Mouse (Mus musculus) right cerebral cortex, postnatal 10 days (tissue): ENCODE measurements around the gene Atp10a.

Experiments
- DNase-seq, 2 experiments: peaks; one replicate each; pipeline ENCODE4 v3.0.0; 2021; ENCODE audit warnings: low spot score in 2 of 2

Gene Atp10a

DNA sequence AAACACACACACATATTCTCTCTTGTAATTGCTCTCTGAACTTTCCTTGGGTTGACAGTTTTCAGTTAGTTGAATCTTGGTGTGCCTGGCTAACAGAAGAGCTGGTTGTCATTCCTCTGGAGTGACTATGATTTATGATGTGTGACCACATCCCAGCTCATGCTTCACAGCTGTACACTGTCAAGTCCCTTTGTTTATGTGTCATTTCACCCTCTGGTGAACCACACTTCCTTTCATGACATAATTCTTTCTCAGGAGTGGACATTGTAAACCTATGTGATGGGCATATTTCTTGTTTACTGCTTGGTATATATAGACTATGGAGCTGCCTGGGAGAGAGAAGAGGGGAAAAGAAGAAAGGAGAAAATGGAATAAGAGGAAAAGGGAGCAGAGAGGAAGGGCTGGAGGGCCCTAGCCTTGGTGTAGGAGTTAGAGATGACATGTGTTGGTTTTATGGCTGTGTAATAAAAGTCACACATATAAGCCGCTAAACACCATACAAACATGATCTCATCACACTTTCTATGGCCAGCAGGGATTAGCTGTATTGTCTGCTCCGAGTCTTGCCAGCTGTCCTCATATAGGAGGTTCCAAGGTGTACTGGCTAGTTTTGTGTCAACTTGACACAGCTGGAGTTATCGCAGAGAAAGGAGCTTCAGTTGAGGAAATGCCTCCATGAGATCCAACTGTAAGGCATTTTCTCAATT is 81.0 kb downstream of the Atp10a start:
- DNase-seq = no peak

- no peak for DNase-seq
Measured at GRCm38 (mm10) chr7:58740196-58740595, 84.2 kb downstream of the Atp10a start.

DNA sequence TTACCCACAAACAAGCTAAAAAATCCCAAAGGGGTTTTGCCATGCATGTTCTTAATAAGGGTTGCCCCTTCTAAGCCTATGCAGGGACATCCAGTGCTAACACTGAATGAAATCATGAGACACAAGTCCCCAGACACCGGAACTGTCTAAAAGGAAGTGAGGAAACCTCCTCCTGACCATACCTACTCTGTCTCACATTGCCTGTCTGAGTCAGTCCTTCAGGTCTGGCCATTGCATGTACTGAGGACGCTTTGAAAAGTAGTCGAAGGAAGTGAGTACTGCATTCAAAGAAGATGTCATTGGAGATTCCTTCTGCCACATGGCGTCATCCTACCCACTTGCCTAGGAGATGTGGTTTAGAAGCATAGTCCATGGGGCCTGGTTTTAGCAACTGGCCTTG is 84.9 kb downstream of the Atp10a start:
- no peak for DNase-seq

- DNase-seq = no peak
Measured at GRCm38 (mm10) chr7:58742009-58742408, 86.0 kb downstream of the Atp10a start.

DNA sequence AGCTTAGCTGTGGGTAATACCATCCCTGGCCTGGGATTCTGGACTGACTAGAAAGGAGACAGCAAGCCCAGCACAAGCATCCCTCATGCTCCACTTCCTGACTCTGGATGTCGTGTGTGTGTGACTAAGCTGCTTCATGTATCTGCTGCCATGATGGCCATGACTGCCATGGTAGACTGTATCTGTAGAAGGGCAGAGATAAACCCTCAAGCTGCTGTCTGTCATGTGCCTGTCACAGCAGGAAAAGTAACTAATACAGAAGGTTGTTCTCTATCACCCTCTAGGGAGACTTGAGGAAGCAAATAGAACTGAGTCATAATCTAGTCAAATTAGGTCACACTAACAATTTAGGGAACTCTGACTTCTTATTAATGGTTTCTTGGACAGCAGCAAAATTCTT is 86.7 kb downstream of the Atp10a start:
- DNase-seq = no peak

DNA sequence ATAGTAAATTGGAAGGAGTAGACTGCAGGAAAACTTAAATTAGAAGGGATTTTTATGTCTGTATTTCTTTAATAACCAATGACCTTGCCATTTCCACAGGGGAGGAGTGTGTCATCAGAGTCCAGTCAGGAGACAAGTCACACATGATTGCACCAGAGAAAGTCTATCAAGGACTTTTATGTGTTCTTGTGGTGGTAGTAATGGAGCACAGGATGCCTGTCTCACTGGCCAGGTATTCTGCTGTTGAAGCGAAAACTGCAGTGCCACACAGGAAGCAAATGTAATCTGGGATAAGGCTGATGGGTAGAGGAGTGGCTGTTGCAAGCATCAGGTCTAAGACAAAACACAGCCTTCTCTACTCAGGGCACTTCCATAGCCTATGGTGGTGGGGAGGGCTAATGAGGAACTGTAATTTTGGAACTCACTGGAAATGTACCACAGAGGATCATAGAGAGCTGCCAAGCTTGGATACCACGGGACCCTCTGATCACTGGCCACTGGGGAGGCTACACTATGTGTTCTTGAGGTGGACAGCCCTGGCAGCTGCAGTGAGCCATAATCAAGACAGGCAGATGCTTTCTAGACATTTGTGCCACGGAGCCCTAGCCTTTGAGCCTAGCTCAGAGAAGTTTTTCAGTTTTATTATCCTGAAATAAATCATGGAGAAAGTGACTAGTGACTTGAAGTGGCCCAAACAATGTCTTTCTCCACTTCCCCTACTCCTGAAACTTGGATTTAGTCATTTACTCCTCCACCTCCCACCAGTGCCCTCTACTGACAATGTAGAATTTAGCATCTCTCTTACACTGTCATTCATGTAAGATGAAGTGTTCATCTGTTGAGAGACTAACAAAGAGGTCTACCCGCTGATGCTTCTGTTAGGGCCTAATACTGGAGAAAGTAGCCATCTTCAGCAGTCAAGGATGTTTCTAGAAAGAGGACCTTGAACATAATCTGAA is 87.7 kb downstream of the Atp10a start:
- no peak for DNase-seq

DNA sequence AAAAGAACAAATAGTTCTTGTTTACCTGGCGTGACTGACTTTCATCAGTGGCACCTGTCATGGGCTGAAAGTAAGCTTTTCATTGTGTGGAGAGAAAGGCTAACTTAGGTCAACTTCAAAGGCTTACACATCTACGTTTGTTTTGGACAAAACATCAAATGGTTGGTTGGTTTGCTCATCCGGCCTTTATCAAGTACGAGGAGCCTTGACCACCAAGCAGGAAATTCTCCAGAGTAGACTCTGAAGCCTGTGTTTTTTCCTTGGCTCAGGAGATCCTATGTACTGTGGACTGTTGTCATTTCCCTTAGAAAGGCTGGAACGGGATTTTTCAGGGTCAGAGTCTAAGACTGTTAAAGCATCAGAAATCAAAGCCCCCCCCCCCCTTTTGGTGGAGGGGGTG is 90.9 kb downstream of the Atp10a start:
- no peak for DNase-seq

DNA sequence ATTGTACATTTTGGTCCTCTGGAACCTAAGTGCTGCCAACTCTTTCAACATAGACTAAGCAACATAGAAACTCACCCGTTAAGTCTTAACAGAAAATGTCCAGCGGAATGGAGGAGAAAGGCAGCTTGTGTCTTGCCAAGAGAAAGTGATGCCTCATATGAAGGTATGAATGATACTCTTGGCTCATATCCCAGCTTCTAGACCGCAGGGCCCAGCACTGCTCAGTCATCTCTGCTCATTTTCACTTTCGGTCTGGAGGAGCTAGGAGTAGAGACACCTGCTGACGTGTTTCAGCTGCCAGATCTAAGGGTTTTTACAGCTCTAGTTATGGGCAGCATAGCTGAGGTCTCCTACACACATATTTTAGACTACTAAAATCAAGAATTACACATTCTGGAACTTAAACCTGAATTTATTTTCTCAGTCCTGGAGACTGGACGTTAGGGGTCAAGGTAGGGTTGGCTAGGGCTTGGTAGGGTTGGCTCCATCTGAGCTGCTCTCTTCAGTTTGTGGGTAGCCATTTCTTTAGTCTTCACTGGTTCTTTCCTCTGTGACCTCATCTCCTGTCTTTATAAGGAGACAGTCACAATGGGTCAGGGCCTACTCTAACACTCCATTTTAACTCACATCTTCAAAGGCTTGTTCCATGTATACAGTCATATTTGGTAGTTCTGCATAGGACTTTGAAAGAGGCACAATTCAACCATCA is 94.1 kb downstream of the Atp10a start:
- DNase-seq = no peak

DNA sequence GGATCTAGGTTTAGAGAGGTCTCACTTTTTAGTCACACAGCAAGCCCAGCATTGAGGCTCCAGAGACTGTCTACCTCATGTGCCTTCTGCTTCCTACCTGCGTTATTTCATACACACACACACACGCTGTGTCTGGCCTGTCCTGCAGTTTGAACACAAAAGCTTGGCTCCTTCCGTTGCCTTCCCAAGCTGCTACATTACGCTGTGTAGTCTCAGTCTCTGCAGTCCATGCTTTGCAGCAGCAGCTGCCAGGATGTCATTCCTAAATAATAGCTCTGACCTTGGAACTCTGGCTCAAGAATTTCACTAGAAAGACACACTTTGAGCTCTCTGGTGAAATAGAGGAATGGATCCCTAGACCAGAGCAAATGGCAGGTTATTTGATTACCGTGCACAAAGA is 96.1 kb downstream of the Atp10a start:
- no peak for DNase-seq

DNA sequence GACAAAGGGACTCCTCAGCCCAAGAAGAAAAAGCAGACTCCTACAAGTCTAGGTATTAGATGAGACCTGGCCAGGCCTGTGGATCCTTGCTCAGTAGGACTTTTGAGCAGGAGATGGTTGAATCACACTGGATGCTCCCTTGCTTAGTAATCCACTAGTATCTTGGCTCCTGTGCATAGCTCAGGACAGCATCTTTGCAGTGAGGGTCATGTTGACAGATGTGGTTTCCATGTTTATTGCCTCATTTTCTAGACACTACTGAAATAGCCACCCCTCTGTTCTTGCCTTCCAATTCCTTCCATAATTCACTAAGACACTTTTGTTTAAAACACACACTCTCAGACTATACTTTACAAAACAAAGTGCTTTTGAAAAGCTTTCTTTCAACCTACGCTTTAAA is 98.1 kb downstream of the Atp10a start:
- DNase-seq = no peak

DNA sequence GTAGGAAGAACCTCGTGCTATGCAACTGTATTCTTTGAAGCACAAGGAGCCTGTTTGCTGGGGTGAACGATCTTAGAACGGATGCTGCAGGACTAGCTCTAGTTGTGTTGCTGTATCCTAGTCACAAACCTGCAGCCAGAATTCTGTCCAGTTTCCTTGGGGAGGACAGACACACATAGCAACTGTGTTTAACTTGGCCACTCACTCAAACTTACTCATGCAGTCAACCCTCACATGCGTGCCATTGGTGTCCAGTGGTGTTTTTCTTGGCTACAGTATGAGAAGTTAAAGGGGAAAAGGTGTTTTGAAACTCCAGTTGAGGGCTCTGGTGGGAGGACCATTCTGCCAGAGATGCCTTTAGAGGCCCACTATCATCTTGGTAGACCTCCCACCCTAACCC is 98.6 kb downstream of the Atp10a start:
- DNase-seq = no peak

DNA sequence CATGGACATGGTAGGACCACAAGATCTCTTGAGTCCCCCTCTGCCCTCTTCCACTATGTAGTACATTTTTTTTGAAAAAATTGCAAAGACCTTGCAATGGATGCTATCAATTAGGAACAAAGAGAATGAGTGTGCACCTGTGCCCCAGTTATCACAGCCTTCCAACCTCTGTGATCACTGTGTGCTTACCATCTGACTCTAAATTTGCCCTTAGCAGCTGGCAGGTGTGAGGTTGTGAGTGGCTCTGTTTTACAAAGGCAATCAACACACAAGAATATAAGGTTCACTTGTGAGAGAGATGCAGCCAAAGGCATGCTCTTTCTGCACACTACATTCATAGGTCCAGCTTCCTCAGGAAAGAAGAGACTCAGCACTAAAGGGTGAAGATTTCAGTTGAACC is 99.1 kb downstream of the Atp10a start:
- no peak for DNase-seq

- no peak for DNase-seq
Measured at GRCm38 (mm10) chr7:58755846-58756245, 99.9 kb downstream of the Atp10a start.

DNA sequence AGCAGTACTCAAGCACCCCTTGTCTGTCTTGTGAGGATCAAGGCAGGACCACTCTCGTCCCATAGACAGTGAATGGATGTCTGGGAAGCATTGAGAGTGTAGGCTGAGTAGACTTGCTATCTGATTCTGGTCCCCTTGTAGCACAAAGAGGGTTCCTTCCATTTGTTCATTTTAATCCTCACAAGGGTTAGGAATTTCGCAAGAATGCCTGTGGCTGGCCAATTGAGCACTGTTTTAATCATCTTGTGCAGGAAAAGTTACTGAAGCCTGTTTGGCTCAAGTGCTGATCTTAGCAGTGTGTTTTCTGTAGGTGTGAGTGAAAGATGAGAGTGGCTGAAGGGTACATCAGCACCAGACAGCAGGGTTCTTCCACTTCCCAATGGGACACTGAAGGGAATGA is 101.4 kb downstream of the Atp10a start:
- DNase-seq = no peak

DNA sequence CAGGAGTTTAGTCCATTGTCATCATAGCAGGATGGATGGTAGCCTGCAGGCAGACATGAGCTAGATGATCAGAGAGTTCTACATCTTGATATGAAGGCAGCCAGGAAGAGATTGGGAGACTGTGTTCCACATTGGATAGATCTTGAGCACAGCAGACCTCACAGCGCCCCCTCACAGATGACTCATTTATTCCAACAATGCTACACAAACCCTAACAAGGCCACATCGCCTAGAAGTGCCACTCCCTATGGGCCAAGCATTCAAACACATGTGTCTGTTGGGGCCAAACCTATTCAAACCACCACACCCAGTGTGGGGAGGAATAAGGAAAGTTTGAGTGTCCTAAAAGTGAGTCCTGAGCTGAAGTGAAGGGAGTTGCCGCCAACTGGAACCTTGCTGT is 102.4 kb downstream of the Atp10a start:
- DNase-seq = no peak

DNA sequence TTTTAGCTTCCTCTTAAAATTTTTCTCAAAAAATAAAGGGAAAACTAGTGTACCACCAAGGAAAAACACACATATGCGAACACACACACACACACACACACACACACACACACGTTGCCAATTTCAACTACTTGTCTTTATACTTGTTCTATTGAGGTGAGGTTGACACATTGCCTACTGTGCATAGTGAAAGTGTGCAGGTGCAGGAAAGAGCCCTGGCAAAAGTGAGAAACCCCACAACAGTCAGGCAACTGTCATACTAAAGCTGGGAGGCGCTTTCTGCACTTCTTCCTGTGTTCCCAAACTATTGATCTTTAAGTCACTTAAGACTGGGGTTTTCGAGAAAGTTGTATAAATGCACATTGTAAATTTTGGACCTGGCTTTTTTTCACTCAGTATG is 103.3 kb downstream of the Atp10a start:
- DNase-seq = no peak

DNA sequence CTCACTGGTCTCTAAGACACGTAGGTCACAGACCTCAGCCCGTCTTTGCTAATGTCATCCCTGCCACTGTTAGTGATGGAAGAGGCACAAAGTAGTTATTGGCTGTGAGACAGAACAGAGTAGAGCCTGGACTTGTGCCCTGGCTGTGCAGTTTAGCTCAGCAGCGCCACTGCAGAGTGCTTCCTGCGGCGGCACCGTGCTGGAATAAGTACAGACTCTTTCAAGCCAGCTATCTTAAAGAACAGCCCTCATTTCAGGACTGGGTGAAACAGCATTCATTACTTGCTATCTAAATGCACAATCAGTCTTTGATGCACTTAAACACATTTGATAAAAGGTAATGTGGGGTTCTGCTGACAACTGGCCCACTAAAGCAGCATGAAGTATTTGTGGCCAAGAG is 111.3 kb downstream of the Atp10a start:
- DNase-seq = peak; percentile 77 to 82

DNA sequence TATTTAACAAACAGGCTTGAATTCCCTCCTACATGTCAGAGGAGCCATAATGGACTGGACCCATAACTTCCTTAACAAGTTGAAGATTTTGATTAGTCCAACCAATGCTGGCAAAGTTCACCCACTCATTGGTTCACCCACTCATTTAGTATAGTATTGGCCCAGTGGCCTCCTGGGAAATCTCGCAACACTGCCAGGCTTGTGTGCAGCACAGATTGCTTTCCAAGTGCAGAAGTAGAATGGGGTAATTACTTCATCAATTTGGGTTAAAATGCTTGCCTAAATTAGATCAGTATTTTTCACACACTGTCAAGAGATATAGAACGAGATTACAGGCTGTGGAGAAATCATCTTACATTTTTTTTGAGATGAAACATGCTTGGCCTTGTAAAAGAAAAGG is 112.3 kb downstream of the Atp10a start:
- DNase-seq = peak in 1 of 2 experiments; percentile 45

GRCm38 (mm10) chr7:58770254-58770653 is 114.3 kb downstream of the Atp10a start:
- DNase-seq = peak; percentile 46 to 62

- no peak for DNase-seq
Measured at GRCm38 (mm10) chr7:58772048-58772690, 116.2 kb downstream of the Atp10a start.

GRCm38 (mm10) chr7:58779146-58779545 is 123.2 kb downstream of the Atp10a start:
- DNase-seq = no peak

DNA sequence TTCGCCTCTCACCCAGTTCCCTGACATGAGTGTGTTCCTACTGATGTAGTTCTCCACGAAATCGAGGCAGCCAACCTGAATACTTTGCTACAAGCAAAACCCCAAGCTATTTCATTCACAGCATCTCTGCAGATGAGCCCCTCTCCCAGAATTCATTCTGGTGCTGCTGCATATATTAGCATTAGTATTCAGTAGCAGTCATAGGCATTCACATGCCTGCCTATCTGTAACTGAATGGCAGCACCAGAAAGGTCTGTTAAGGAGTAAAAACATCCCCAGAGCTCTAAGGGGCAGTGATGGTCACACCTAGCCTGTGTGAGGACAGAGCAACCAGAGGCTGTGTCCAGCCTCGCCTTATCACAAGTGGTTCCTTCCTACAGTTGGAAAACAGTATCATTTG is 131.0 kb downstream of the Atp10a start:
- DNase-seq = no peak
